Mouse (Mus musculus): ENCODE results near the gene Nbea. TPM values are rescaled to one million over a fixed set of nuclear protein-coding genes. Genes with fewer than 3 reads are reported as not detected.

Nbea gene
- polyA plus RNA-seq, 1 experiment, result 7.7 TPM

DNA sequence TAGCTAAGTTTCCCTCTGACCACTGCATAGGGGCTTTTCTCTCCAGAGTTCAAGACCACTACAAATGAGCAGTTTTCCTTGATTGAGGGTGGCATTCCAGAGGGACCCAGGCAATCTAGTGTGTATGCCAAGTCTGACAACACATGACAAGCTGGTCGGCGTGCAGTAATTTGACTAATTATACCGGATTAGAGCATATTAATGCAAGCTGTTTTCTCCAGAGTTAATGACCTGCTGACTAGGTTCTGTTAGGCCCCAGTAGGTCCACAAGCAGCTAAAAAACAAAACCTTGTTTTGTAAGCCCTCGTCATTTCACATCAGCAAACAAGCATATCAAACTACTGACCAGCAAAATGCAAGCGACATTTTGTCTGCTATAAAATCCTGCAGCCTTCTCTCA lies 432.1 kb downstream of the Nbea start:
- Histone ChIP-seq H3K27me3 (replicated peaks; ENCODE audit: control insufficient read depth, insufficient read depth, low read length) (no peaks in the 10 kb centered on the region), H3K4me3 (ENCODE audit: insufficient read depth, low read depth, low read length) (no peak overlapping the region), H3K36me3 (ENCODE audit: control insufficient read depth, insufficient read depth, low read length) (no peaks in the 10 kb centered on the region), H3K4me1 (ENCODE audit: control insufficient read depth, insufficient read depth, low read length) (no peaks in the 10 kb centered on the region), H3K27ac (ENCODE audit: insufficient read depth, low read depth, low read length) (no peak overlapping the region)
- WGBS, result 66% methylated on average over 5 of the region's 5 CpGs
- no peak for TF ChIP-seq POLR2A (IDR thresholded peaks at IDR 0.05; ENCODE audit: low read depth, low read length)
- no peak for TF ChIP-seq CTCF (conservative IDR thresholded peaks at IDR 0.05; ENCODE audit: insufficient read depth, insufficient read length, low read depth, low read length)
- DNase-seq, result peak; percentile 12

DNA sequence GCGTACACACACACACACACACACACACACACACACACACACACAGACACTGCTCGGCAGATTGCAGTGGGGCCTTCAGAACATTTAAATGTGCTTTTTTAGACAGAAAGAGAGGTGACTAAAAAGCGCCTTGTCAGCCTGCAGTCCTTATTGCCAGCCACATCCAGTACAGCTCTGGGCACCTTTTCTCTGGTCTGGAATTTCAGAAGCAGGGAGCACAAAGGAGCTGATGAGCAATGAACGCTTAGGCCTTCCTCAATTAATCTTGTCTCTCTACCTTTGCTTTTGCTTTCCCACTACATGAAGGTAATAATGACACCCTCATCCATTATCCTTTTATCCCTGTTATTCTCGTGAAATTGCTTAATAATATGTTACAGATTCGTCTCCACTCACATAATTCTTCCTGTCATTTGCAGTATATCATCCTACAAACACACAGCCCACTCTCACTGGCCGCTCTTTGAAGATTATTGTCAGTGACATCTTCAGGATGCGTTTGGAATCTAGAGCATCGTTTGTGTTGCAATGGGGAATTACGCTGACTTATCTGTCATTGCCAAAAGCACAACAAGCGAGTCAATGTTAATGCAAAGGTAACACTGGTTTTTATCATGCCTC lies 432.9 kb downstream of the Nbea start:
- no peak for DNase-seq
- Histone ChIP-seq H3K36me3 (ENCODE audit: control insufficient read depth, insufficient read depth, low read length) (no peaks in the 10 kb centered on the region), H3K4me1 (ENCODE audit: control insufficient read depth, insufficient read depth, low read length) (no peaks in the 10 kb centered on the region), H3K27me3 (replicated peaks; ENCODE audit: control insufficient read depth, insufficient read depth, low read length) (no peaks in the 10 kb centered on the region), H3K4me3 (ENCODE audit: insufficient read depth, low read depth, low read length) (no peak overlapping the region), H3K27ac (ENCODE audit: insufficient read depth, low read depth, low read length) (no peak overlapping the region)
- 78% methylated on average over 11 of the region's 11 CpGs for WGBS
- TF ChIP-seq POLR2A (IDR thresholded peaks at IDR 0.05; ENCODE audit: low read depth, low read length) (no peak), CTCF (conservative IDR thresholded peaks at IDR 0.05; ENCODE audit: insufficient read depth, insufficient read length, low read depth, low read length) (no peak)

DNA sequence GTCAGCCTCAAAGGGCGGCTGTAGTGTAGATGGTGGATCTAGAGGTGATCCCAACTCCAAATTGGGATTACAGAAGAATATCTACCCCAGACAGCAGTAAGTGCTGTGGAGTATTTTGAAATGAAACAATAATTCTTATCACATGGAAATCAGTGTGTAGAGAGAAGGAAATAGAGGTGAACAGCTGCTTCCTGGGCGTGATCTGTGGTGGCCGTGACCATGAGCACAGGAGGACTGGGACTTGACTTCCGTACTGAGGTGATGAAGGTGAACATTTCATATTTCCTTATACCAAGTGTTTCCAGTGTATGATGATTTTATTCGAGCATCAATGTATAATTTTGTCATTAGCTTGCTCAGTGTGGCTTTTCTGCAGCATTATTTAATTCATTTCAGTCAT lies 439.6 kb downstream of the Nbea start:
- no peaks in the 10 kb centered on the region for H3K4me1 ChIP-seq (ENCODE audit: control insufficient read depth, insufficient read depth, low read length)
- H3K4me3 ChIP-seq (ENCODE audit: insufficient read depth, low read depth, low read length), result no peak overlapping the region
- 84% methylated on average over 5 of the region's 5 CpGs for WGBS
- H3K27ac ChIP-seq (ENCODE audit: insufficient read depth, low read depth, low read length), result no peak overlapping the region
- TF ChIP-seq POLR2A (IDR thresholded peaks at IDR 0.05; ENCODE audit: low read depth, low read length), result no peak
- TF ChIP-seq CTCF (conservative IDR thresholded peaks at IDR 0.05; ENCODE audit: insufficient read depth, insufficient read length, low read depth, low read length), result no peak
- no peaks in the 10 kb centered on the region; the same call in 1 of the 2 replicates for H3K27me3 ChIP-seq (replicated peaks; ENCODE audit: control insufficient read depth, insufficient read depth, low read length)
- no peak for DNase-seq
- H3K36me3 ChIP-seq (ENCODE audit: control insufficient read depth, insufficient read depth, low read length), result no peaks in the 10 kb centered on the region

DNA sequence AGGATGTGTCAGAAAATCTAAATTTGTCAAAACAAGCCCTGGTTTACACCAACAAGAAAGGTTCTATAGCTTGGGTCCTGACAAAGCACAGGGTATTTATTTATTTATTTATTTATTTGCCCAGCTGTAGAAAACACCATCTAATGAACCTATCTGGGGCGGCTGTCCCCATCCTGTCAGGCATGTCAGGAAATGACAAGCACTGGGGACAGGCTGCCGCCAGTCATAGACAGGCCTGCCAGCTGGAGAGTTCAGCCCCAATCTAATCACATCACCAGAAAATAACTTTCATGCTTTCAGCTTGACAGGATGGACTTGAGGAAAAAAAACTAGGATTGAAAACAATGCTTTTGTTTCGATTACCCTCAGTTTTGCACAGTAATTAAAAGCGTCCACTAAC lies 440.8 kb downstream of the Nbea start:
- H3K36me3 ChIP-seq (ENCODE audit: control insufficient read depth, insufficient read depth, low read length), result no peaks in the 10 kb centered on the region
- no peak for DNase-seq
- TF ChIP-seq POLR2A (IDR thresholded peaks at IDR 0.05; ENCODE audit: low read depth, low read length), result no peak
- no peak for TF ChIP-seq CTCF (conservative IDR thresholded peaks at IDR 0.05; ENCODE audit: insufficient read depth, insufficient read length, low read depth, low read length)
- no peaks in the 10 kb centered on the region; the same call in 1 of the 2 replicates for H3K27me3 ChIP-seq (replicated peaks; ENCODE audit: control insufficient read depth, insufficient read depth, low read length)
- no peaks in the 10 kb centered on the region for H3K4me1 ChIP-seq (ENCODE audit: control insufficient read depth, insufficient read depth, low read length)
- no peak overlapping the region for H3K4me3 ChIP-seq (ENCODE audit: insufficient read depth, low read depth, low read length)
- WGBS, result 91% methylated on average over 4 of the region's 4 CpGs
- no peak overlapping the region for H3K27ac ChIP-seq (ENCODE audit: insufficient read depth, low read depth, low read length)

DNA sequence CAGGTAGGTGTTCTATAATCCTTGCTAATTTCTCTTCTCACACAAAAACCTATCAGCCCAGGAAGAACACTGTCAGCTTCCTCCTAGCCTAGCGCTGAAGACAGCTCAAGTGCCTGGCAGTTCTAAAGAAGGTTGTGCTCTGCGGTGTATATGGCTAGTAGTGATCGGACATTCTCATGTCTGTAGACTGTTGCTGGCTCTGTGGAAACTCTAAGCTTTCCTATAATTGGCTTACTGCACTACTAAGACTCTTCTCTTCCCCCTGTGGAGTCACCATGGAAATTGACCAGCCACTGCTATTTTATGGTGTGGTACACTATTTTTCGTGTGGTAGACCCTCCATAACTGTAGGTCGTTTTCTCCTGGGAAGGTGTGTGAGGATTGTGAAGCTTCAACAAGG lies 441.3 kb downstream of the Nbea start:
- no peaks in the 10 kb centered on the region; the same call in 1 of the 2 replicates for H3K27me3 ChIP-seq (replicated peaks; ENCODE audit: control insufficient read depth, insufficient read depth, low read length)
- no peaks in the 10 kb centered on the region for H3K4me1 ChIP-seq (ENCODE audit: control insufficient read depth, insufficient read depth, low read length)
- TF ChIP-seq CTCF (conservative IDR thresholded peaks at IDR 0.05; ENCODE audit: insufficient read depth, insufficient read length, low read depth, low read length) (no peak), POLR2A (IDR thresholded peaks at IDR 0.05; ENCODE audit: low read depth, low read length) (no peak)
- H3K4me3 ChIP-seq (ENCODE audit: insufficient read depth, low read depth, low read length), result no peak overlapping the region
- no peak for DNase-seq
- H3K27ac ChIP-seq (ENCODE audit: insufficient read depth, low read depth, low read length), result no peak overlapping the region
- H3K36me3 ChIP-seq (ENCODE audit: control insufficient read depth, insufficient read depth, low read length), result no peaks in the 10 kb centered on the region
- 90% methylated on average over 5 of the region's 5 CpGs for WGBS

- TF ChIP-seq CTCF (conservative IDR thresholded peaks at IDR 0.05; ENCODE audit: insufficient read depth, insufficient read length, low read depth, low read length) (no peak), POLR2A (IDR thresholded peaks at IDR 0.05; ENCODE audit: low read depth, low read length) (no peak)
- no peaks in the 10 kb centered on the region for H3K4me1 ChIP-seq (ENCODE audit: control insufficient read depth, insufficient read depth, low read length)
- WGBS, result 85% methylated on average over 6 of the region's 6 CpGs
- no peak for DNase-seq
- H3K27ac ChIP-seq (ENCODE audit: insufficient read depth, low read depth, low read length), result no peak overlapping the region
- H3K4me3 ChIP-seq (ENCODE audit: insufficient read depth, low read depth, low read length), result no peak overlapping the region
- no peaks in the 10 kb centered on the region for H3K36me3 ChIP-seq (ENCODE audit: control insufficient read depth, insufficient read depth, low read length)
- H3K27me3 ChIP-seq (replicated peaks; ENCODE audit: control insufficient read depth, insufficient read depth, low read length), result no peaks in the 10 kb centered on the region; the same call in 1 of the 2 replicates
Measured at GRCm38 (mm10) chr3:55741428-55741827, 442.1 kb downstream of the Nbea start.

DNA sequence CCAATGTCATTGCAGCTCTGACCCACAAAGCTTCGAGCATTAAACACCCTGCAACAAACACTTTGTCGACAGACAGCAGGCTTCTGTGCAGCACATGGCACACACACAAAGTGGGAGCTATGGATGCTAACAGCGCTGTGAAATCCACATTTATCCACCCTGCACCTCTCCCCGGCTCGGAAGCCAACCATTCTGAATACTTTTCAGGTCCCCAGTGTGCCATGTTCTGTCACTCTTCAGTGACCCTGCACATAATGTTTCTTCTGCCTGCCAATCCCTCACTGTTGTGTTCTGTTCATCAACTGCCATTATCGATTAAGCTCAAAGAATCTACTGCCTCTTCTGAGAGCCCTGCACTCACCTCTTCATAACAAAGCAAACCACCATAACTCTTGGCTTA lies 449.8 kb downstream of the Nbea start:
- WGBS, result 86% methylated on average over 6 of the region's 6 CpGs
- Histone ChIP-seq H3K4me1 (ENCODE audit: control insufficient read depth, insufficient read depth, low read length) (no peaks in the 10 kb centered on the region), H3K27me3 (replicated peaks; ENCODE audit: control insufficient read depth, insufficient read depth, low read length) (no peaks in the 10 kb centered on the region), H3K27ac (ENCODE audit: insufficient read depth, low read depth, low read length) (no peak overlapping the region), H3K4me3 (ENCODE audit: insufficient read depth, low read depth, low read length) (no peak overlapping the region), H3K36me3 (ENCODE audit: control insufficient read depth, insufficient read depth, low read length) (no peaks in the 10 kb centered on the region)
- no peak for DNase-seq
- TF ChIP-seq CTCF (conservative IDR thresholded peaks at IDR 0.05; ENCODE audit: insufficient read depth, insufficient read length, low read depth, low read length) (no peak), POLR2A (IDR thresholded peaks at IDR 0.05; ENCODE audit: low read depth, low read length) (no peak)
